Comparison of ENCODE assay signal across 8 mouse cellular contexts in genomic region chr12:85598053-85598452, GRCm38 (mm10). TPM values are rescaled to one million over a fixed set of nuclear protein-coding genes. Genes with fewer than 3 reads are reported as not detected.
DNase-seq lines count a peak whose midpoint lies in the region; ATAC-seq lines count a peak whose summit lies in the region.

No protein-coding gene starts in this region.

- H3K27me3 ChIP-seq in kidney, embryonic 15.5 days: peaks cover 32% of the 10 kb centered on the region
- H3K27me3 ChIP-seq in forebrain, embryonic 11.5 days (ENCODE audit: control insufficient read depth, insufficient read depth, low read length): peaks cover 5% of the 10 kb centered on the region; the same call in 1 of the 2 replicates
- H3K27me3 ChIP-seq in limb, embryonic 12.5 days: peaks cover 45% of the 10 kb centered on the region
- no peaks in the 10 kb centered on the region for H3K27me3 ChIP-seq in neural tube, embryonic 14.5 days (ENCODE audit: control insufficient read depth, insufficient read depth, low read length)

- H3K4me2 ChIP-seq in kidney, embryonic 15.5 days: peak overlapping the region; percentile 97
- H3K4me2 ChIP-seq in forebrain, embryonic 11.5 days (ENCODE audit: low read depth, low read length, severe bottlenecking): peak overlapping the region; percentile 95; the same call in 1 of the 2 replicates
- peak overlapping the region; percentile 93 for H3K4me2 ChIP-seq in limb, embryonic 12.5 days
- peak overlapping the region; percentile 59 for H3K4me2 ChIP-seq in neural tube, embryonic 14.5 days (ENCODE audit: low read depth, low read length)

- H3K36me3 ChIP-seq in kidney, embryonic 15.5 days: no peaks in the 10 kb centered on the region
- no peaks in the 10 kb centered on the region for H3K36me3 ChIP-seq in forebrain, embryonic 11.5 days (ENCODE audit: control insufficient read depth, insufficient read depth, low read length)
- no peaks in the 10 kb centered on the region for H3K36me3 ChIP-seq in limb, embryonic 12.5 days
- no peaks in the 10 kb centered on the region for H3K36me3 ChIP-seq in neural tube, embryonic 14.5 days (ENCODE audit: control insufficient read depth, insufficient read depth, low read length)

- 0 out of 2 replicates have a peak overlapping the region, but pooled peaks have one; percentile 79 for H3K9ac ChIP-seq in kidney, embryonic 15.5 days
- H3K9ac ChIP-seq in forebrain, embryonic 11.5 days (ENCODE audit: low read length): no peak overlapping the region
- no peak overlapping the region for H3K9ac ChIP-seq in limb, embryonic 12.5 days (replicated peaks)
- peak overlapping the region; percentile 95 for H3K9ac ChIP-seq in neural tube, embryonic 14.5 days (replicated peaks; ENCODE audit: low read depth, low read length)

- no peak for ATAC-seq in kidney, embryonic 15.5 days (replicated peaks; ENCODE audit: low FRiP score)
- no peak for ATAC-seq in forebrain, embryonic 11.5 days (replicated peaks; ENCODE audit: low FRiP score)
- no peak for ATAC-seq in limb, embryonic 12.5 days (ENCODE audit: insufficient number of reproducible peaks, insufficient read depth, low FRiP score, low TSS enrichment, low read depth)
- no peak for ATAC-seq in neural tube, embryonic 14.5 days (ENCODE audit: low read depth)
- ATAC-seq in activated CD4-positive, CD25-positive, alpha-beta regulatory T cell, adult 4 months: no peak

- WGBS in kidney, embryonic 15.5 days: 49% methylated on average over 11 of the region's 11 CpGs
- 46% methylated on average over 11 of the region's 11 CpGs for WGBS in forebrain, embryonic 11.5 days
- 63% methylated on average over 11 of the region's 11 CpGs for WGBS in limb, embryonic 12.5 days
- WGBS in neural tube, embryonic 14.5 days: 49% methylated on average over 11 of the region's 11 CpGs

- peaks cover 48% of the 10 kb centered on the region for H3K4me1 ChIP-seq in kidney, embryonic 15.5 days
- peaks cover 3% of the 10 kb centered on the region; the same call in 1 of the 2 replicates for H3K4me1 ChIP-seq in forebrain, embryonic 11.5 days (replicated peaks; ENCODE audit: control insufficient read depth, insufficient read depth, low read length)
- peaks cover 29% of the 10 kb centered on the region for H3K4me1 ChIP-seq in limb, embryonic 12.5 days (replicated peaks)
- H3K4me1 ChIP-seq in neural tube, embryonic 14.5 days (ENCODE audit: control insufficient read depth, insufficient read depth, low read length): peaks cover 35% of the 10 kb centered on the region

- DNase-seq in kidney, postnatal 4 days: no peak
- no peak for DNase-seq in forebrain, embryonic 11.5 days (ENCODE audit: low spot score)
- DNase-seq in testis, postnatal 14 days (ENCODE audit: low spot score): no peak
- DNase-seq in cerebellum, postnatal 36 days: no peak

- H3K9me3 ChIP-seq in kidney, embryonic 15.5 days (replicated peaks): no peaks in the 10 kb centered on the region
- no peaks in the 10 kb centered on the region for H3K9me3 ChIP-seq in forebrain, embryonic 11.5 days (ENCODE audit: control insufficient read depth, low read length)
- H3K9me3 ChIP-seq in limb, embryonic 12.5 days: no peaks in the 10 kb centered on the region
- H3K9me3 ChIP-seq in neural tube, embryonic 14.5 days (ENCODE audit: control insufficient read depth, low read length): no peaks in the 10 kb centered on the region

- H3K27ac ChIP-seq in kidney, embryonic 15.5 days: no peak overlapping the region
- H3K27ac ChIP-seq in forebrain, embryonic 11.5 days (ENCODE audit: low read depth, low read length): no peak overlapping the region
- no peak overlapping the region for H3K27ac ChIP-seq in limb, embryonic 12.5 days
- peak overlapping the region; percentile 92 for H3K27ac ChIP-seq in neural tube, embryonic 14.5 days (ENCODE audit: low read depth, low read length)

- peak overlapping the region; percentile 76 for H3K4me3 ChIP-seq in kidney, embryonic 15.5 days (replicated peaks)
- no peak overlapping the region for H3K4me3 ChIP-seq in forebrain, embryonic 11.5 days (ENCODE audit: low read depth, low read length)
- peak overlapping the region; percentile 74 for H3K4me3 ChIP-seq in limb, embryonic 12.5 days (replicated peaks)
- peak overlapping the region; percentile 89 for H3K4me3 ChIP-seq in neural tube, embryonic 14.5 days (ENCODE audit: low read depth, low read length)

RNA-seq across cellular contexts. Expression of gene Jdp2, which starts 0.8 kb away (rescaled TPM):
- 0.41 and 0.61 TPM in 2 replicates for polyA plus RNA-seq in kidney, embryonic 15.5 days (2015; fragmentation: Nextera tagmentation; extraction: Ambion mirVana)
- polyA plus RNA-seq in forebrain, embryonic 11.5 days (2014; fragmentation: Nextera tagmentation; extraction: Ambion mirVana): 0.31 TPM in 2 replicates
- 0.87 and 1.1 TPM in 2 replicates for polyA plus RNA-seq in limb, embryonic 12.5 days (2016; fragmentation: Nextera tagmentation; extraction: Ambion mirVana)
- polyA plus RNA-seq in neural tube, embryonic 14.5 days (2014; fragmentation: Nextera tagmentation; extraction: Ambion mirVana): 1.5 and 2.9 TPM in 2 replicates
- polyA plus RNA-seq in activated CD4-positive, CD25-positive, alpha-beta regulatory T cell, adult 4 months (2017; shearing (Covaris generic)): not detected

Comparison
In these comparisons a context has a peak if more than half of its experiments do, and no peak if none do; other contexts are left out.
1. H3K9ac ChIP-seq: peak in kidney, embryonic 15.5 days (single experiment) and neural tube, embryonic 14.5 days (single experiment); none in forebrain, embryonic 11.5 days (single experiment) and limb, embryonic 12.5 days (single experiment).
2. Peak in every context shown above with its lines, with median percentiles within 50 percentile points of each other: H3K4me2 ChIP-seq.